Mouse (Mus musculus) urinary bladder, postnatal 25 days (tissue): ENCODE measurements around the gene Vmn1r80.
"Not testable (repeated sequence)": the region's sequence is repeated elsewhere in the genome, so short reads cannot be mapped to it uniquely, and the experiment has no call there.

Experiments used
- DNase-seq: peaks from one replicate; pipeline ENCODE4 v3.0.0; 2022; ENCODE audit warnings: low spot score

Vmn1r80 gene

GRCm38 (mm10) chr7:12188986-12189385 is at the start of gene Vmn1r80:
Gene Vmn1r80 (plus strand): TSS chr7:12189286.
- DNase-seq = no peak

GRCm38 (mm10) chr7:12149957-12150356 is 39.1 kb upstream of the Vmn1r80 start, which contains the start of gene Vmn1r78:
Gene Vmn1r78 (plus strand): TSS chr7:12150257.
- DNase-seq = no peak

GRCm38 (mm10) chr7:12156463-12156862 is 32.6 kb upstream of the Vmn1r80 start:
- not testable (repeated sequence) for DNase-seq

DNA sequence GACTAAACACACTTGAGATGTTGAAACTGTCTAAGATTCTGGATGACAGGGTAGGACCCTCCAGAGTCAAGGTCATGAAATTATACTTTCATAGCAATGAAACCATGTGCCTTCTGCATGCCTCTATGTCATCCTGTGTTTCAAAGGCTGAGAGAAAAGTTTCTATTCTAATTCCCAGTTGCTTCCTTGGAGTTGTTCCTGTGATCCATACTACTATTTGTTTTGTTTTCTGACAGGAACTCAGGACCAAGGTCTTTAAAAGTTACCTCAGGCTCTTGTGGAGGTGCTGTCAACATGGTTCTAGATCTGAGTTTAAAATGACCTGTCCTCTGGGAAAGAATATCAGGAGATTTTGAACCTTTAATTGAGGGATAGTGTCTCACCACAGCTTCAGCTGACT is 18.1 kb upstream of the Vmn1r80 start, which contains the start of gene Vmn1r79:
Gene Vmn1r79, plus strand, starts transcription at position 301 of the 400 bp plus-strand sequence.
- not testable (repeated sequence) for DNase-seq

GRCm38 (mm10) chr7:12172926-12173325 is 16.2 kb upstream of the Vmn1r80 start:
- not testable (repeated sequence) for DNase-seq

DNA sequence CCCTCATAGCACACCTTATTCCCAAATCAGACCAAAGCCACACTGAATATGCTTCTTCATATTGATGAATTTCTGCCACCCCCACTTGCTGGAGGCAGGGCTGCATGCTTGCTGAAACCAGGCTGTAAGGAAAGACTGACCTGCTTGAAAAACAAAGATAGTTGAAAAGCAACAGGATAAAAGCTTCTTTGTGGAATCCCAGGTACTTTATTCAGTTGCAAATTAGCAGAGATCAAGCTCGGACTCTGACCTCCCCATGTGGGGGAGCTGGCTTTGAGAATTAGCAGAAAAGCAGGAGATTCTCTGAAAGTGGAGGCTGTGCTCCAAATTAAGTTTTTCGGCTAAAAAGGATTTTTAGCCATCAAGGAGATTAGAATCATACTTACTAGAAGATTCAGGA is 15.1 kb downstream of the Vmn1r80 start:
- no peak for DNase-seq
